Mouse (Mus musculus) induced T-regulatory cell, adult 2 months (primary cell): ENCODE measurements around the gene Rcc2.

Source experiments
- DNase-seq: peaks from one replicate; pipeline ENCODE4 v3.0.0-alpha.2; 2012; ENCODE audit warnings: low read depth

The Rcc2 gene

DNA sequence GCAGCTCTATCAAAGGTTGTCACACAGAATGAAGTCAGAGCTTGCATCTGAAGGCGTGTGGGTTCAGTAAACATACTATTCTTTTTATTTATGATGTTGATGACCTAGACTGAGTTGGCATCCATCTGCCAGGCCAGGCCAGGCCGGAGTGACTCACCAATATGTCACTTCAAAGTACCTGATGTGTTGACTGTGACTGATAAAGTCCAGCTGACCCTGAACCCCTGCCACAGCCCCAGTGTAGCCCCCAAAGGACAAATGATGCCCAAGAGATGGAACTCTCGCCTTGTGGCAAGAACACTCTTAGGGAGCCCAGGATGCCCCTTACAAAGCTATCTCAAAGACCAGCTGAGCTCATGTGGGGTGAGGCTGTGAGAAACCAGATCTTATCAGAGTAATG lies 55.5 kb downstream of the Rcc2 start:
- DNase-seq, result no peak

GRCm38 (mm10) chr4:140761601-140762000 lies 61.3 kb downstream of the Rcc2 start:
- no peak for DNase-seq

DNA sequence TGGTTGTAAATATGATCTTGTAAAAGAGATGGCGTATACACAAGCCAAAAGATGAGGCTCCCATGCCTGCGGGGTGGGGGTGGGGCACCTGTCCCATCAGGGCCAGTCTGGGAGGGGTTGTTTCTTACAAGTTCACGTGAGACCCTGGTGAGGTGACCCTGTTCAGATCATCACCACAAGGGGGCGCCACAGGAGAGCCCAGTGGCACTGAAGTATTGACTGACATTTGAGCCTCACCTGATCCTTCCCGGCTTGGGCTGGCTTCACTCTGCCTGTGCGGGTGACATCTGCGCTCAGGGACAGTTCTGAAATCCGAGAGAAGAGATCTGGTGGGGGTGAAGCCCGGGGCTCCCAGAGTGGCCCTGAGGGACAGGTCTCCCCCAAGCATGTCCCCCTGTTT lies 62.8 kb downstream of the Rcc2 start:
- DNase-seq, result peak; percentile 74

DNA sequence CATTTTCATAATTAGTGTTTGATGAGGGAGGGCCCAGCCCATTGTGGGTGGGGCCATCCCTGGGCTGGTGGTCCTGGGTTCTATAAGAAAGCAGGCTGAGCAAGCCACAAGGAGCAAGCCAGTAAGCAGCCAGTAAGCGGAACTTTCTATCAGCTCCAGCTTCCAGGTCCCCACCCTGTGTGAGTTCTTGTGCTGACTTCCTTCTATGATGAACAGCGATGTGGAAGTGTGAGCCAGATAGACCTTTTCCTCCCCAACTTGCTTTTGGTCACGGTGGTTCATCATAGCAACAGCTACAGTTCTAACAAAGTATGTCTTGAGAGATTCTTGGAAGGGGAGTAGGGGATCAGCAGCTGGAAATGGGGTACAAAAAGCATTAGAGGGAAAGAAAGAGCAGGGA lies 65.6 kb downstream of the Rcc2 start:
- no peak for DNase-seq

GRCm38 (mm10) chr4:140768973-140769372 lies 68.6 kb downstream of the Rcc2 start:
- DNase-seq, result no peak

GRCm38 (mm10) chr4:140770433-140770832 lies 70.1 kb downstream of the Rcc2 start:
- no peak for DNase-seq

GRCm38 (mm10) chr4:140771091-140771490 lies 70.8 kb downstream of the Rcc2 start:
- DNase-seq, result no peak
